Mouse (Mus musculus) neural tube, embryonic 15.5 days (tissue): ENCODE measurements around the gene Sri. TPM values are rescaled to one million over a fixed set of nuclear protein-coding genes. Genes with fewer than 3 reads are reported as not detected.

Experiments used
- ATAC-seq: fragments of 200-750 bp; cut with Nextera tagmentation; 2 replicates; pipeline ENCODE4 v1.8.0; 2017; ENCODE audit warnings: mild to moderate bottlenecking, moderate TSS enrichment, moderate library complexity; ENCODE audit not compliant: low FRiP score
- H3K27ac ChIP-seq: fragments of 300-500 bp; sonication (generic); replicated peaks from 2 replicates; pipeline ENCODE4 v1.5.1; 2015; ENCODE audit warnings: mild to moderate bottlenecking, inconsistent platforms
- H3K27me3 ChIP-seq: fragments of 300-500 bp; sonication (generic); replicated peaks from 2 replicates; pipeline ENCODE4 v1.6.1; 2015; ENCODE audit warnings: inconsistent platforms
- H3K36me3 ChIP-seq: fragments of 300-500 bp; sonication (generic); 2 replicates; pipeline ENCODE4 v1.6.1; 2015; ENCODE audit warnings: inconsistent platforms
- H3K4me1 ChIP-seq: fragments of 300-500 bp; sonication (generic); 2 replicates; pipeline ENCODE4 v1.6.1; 2015; ENCODE audit warnings: inconsistent platforms
- H3K4me2 ChIP-seq: fragments of 300-500 bp; sonication (generic); 2 replicates; pipeline ENCODE4 v1.6.1; 2015; ENCODE audit warnings: inconsistent platforms, mild to moderate bottlenecking, moderate library complexity
- H3K4me3 ChIP-seq: fragments of 300-500 bp; sonication (generic); replicated peaks from 2 replicates; pipeline ENCODE4 v1.5.1; 2015; ENCODE audit warnings: mild to moderate bottlenecking, inconsistent platforms
- H3K9ac ChIP-seq: fragments of 300-500 bp; sonication (generic); replicated peaks from 2 replicates; pipeline ENCODE4 v1.6.1; 2015; ENCODE audit warnings: mild to moderate bottlenecking, inconsistent platforms
- H3K9me3 ChIP-seq: fragments of 300-500 bp; sonication (generic); replicated peaks from 2 replicates; pipeline ENCODE4 v1.6.1; 2016; ENCODE audit warnings: inconsistent platforms
- WGBS: fragments of 180-500 bp; shearing (Covaris S2); methylation state at CpG from one replicate; pipeline ENCODE4 v1.1.7; 2015; ENCODE audit warnings: mixed read lengths; 5-methylcytosine and 5-hydroxymethylcytosine counted together
- polyA plus RNA-seq: library from polyadenylated mRNA; unstranded; fragments of >200 nt; fragmentation: Nextera tagmentation; extraction: Ambion mirVana; gene quantifications from 2 replicates; pipeline ENCODE4 v1.2.1, GENCODE M21; 2015

The Sri gene
- polyA plus RNA-seq, 1 experiment from 2014 or later = 192 TPM

DNA sequence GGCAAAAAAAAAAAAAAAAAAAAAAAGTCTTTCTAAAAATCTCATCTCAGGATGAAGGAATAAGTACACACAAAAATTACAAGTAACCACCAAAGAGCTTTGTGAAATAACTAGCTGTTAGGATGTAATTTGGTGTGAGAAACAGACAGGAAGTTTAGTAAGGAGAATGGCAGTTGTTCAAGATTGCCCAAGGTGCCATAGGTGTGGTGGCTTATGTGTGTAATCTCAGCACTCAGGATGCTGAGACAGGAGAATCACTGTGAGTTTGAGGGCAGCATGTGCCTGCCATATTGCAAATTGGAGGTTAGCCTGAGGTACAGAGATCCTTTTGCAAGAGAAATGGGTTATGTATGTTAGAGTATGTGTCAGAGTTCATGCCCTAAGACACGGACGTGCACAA is 16.6 kb downstream of the Sri start:
- WGBS = 96% methylated on average over 2 of the region's 2 CpGs
- H3K4me2 ChIP-seq = no peak overlapping the region
- H3K27me3 ChIP-seq = no peaks in the 10 kb centered on the region
- no peak overlapping the region for H3K4me3 ChIP-seq
- no peak overlapping the region for H3K27ac ChIP-seq
- no peaks in the 10 kb centered on the region for H3K9me3 ChIP-seq
- peaks cover 56% of the 10 kb centered on the region for H3K36me3 ChIP-seq
- H3K4me1 ChIP-seq = peaks cover 6% of the 10 kb centered on the region
- H3K9ac ChIP-seq = no peak overlapping the region
- ATAC-seq = no peak

DNA sequence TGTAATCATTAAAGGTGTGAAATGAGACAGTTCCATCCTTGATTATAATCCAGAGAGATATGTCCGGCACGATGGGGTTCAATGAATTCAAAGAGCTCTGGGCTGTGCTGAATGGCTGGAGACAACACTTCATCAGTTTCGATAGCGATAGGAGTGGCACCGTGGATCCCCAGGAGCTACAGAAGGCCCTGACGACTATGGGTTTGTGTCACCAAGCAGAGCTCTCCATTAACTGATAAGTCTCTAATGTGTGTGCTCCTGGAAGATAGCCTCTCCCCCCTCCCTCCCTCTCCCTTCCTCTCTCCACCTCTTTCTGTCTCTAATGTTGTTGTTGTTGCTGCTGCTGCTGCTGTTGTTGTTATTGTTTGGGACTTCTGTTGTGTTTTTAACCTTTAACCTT is 17.3 kb downstream of the Sri start:
- no peak overlapping the region for H3K4me2 ChIP-seq
- H3K4me3 ChIP-seq = no peak overlapping the region
- H3K4me1 ChIP-seq = 0 out of 2 replicates have a peak, but pooled peaks cover under 1% of the 10 kb centered on the region
- peaks cover 56% of the 10 kb centered on the region for H3K36me3 ChIP-seq
- no peaks in the 10 kb centered on the region for H3K9me3 ChIP-seq
- H3K27me3 ChIP-seq = no peaks in the 10 kb centered on the region
- WGBS = 76% methylated on average over 6 of the region's 6 CpGs
- H3K9ac ChIP-seq = no peak overlapping the region
- H3K27ac ChIP-seq = no peak overlapping the region
- ATAC-seq = no peak

DNA sequence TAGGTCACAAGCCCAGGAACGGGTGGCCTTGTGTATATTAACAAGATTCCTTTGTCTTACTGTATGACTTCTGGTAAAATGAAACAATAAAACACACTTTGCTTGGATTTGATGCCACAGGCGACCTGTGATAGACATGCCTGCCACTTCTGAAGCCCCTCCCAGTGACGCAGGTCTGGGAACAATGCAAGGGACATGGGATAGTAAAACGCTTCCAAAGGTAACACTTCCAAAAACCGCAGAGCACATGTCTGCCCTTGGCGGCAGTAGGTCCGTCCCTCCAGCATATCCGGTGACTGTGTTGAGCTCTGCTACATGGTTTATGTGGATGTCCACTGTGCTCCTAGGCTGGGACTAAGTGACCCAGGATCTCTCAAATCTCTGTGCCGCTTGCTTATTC is 27.5 kb downstream of the Sri start:
- 94% methylated on average over 9 of the region's 9 CpGs for WGBS
- Histone ChIP-seq H3K27ac (no peak overlapping the region), H3K9ac (no peak overlapping the region), H3K36me3 (peaks cover 30% of the 10 kb centered on the region), H3K4me1 (no peaks in the 10 kb centered on the region), H3K27me3 (no peaks in the 10 kb centered on the region), H3K4me2 (no peak overlapping the region), H3K9me3 (no peaks in the 10 kb centered on the region), H3K4me3 (no peak overlapping the region)
- ATAC-seq = no peak

DNA sequence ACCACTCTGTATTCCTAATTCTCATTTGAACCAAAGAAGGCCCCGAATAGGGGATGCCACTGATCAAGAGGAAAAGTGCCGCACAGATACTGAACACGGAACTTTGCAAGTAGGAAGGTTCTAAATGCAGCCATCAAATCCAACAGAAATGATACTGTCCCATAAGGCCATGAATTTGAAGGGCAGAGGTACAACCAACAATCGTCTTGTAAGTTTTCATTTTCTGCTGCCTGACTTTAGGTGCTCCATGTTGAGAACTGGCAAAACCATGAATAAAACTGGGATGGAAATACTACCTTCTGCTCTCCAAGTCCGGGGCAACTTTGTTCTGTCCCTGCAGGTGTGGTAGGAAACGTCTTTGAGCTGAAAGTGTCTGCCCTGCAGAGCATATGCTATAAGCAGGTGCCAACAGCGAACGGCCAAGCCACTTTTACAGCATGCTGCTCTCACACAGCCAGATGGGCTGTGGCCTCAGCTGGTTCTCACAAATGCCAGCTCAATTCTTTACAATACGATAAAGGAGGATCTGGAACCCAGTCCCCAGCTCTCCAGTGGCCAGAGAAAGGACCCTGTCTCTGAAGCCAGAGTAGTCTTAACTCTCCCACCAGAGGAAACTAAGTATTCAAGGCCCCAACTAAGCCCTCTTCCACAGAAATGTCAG is 28.2 kb downstream of the Sri start:
- no peaks in the 10 kb centered on the region for H3K27me3 ChIP-seq
- 84% methylated on average over 9 of the region's 9 CpGs for WGBS

DNA sequence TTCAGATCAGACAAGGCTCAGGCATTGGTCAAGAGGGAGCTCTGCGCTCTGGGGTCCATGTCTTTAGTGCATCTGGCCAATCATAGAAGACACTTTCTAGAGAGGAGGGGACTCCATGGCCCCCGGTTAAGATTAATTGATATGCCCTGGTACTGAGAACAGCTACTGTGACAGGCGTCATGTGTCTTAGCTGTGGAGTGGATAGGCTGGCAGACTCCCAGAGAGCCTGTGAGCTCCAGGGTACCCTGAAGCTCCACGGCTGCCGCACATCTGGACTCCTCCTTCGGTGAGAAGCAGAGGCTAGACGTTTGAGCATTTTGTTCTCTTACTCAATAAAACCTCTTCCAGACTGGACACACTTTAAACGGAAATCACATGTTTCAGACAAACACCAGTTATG is 31.6 kb downstream of the Sri start:
- 85% methylated on average over 8 of the region's 8 CpGs for WGBS
- ATAC-seq = no peak
- H3K9ac ChIP-seq = no peak overlapping the region

More for the DNA sequence above, 28.2 kb downstream of the Sri start:
- Histone ChIP-seq H3K36me3 (peaks cover 30% of the 10 kb centered on the region), H3K4me3 (no peak overlapping the region), H3K4me1 (no peaks in the 10 kb centered on the region), H3K9ac (no peak overlapping the region), H3K9me3 (no peaks in the 10 kb centered on the region), H3K4me2 (no peak overlapping the region), H3K27ac (no peak overlapping the region)
- 0 out of 2 replicates have a peak, but pooled peaks have one; percentile 15 for ATAC-seq

DNA sequence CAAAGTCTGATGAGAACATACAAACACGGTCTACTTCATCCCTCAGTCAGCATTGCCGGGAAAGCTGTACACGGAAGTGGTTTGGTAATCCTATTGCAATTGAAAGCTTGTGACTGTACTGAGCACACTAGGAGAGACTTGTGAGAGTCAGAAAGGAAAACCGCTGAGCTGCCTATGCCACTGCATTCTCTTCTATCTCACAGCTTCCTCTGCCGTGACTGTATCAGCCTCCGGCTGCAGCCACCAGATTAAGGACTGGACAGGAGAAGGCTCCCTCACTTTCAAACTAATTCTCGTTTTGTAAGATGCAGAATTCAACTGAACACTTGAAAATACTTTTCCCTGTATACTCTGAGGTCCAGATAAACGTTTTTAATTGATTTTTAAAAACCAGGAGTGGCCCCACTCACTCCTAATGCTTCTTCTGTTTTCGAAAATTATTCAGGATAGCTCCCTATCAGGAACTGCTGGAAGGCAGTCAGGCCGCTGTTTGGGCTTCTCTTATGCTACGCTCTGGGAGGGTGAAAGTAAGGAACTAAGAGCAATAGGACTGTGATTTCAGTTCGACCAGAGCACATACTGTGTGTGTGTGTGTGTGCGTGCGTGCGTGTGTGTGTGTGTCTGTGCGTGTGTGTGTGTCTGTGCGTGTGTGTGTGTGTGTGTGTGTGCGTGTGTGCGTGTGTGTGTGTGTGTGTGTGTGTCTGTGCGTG is 37.1 kb downstream of the Sri start:
- H3K27me3 ChIP-seq = no peaks in the 10 kb centered on the region
- no peaks in the 10 kb centered on the region for H3K4me1 ChIP-seq
- no peak overlapping the region for H3K27ac ChIP-seq
- H3K4me2 ChIP-seq = no peak overlapping the region
- 80% methylated on average over 20 of the region's 20 CpGs for WGBS
- no peak overlapping the region for H3K4me3 ChIP-seq
- 0 out of 2 replicates have a peak, but pooled peaks cover 3% of the 10 kb centered on the region for H3K36me3 ChIP-seq
- no peaks in the 10 kb centered on the region for H3K9me3 ChIP-seq
- no peak overlapping the region for H3K9ac ChIP-seq
- no peak for ATAC-seq

More for the DNA sequence above, 31.6 kb downstream of the Sri start:
- Histone ChIP-seq H3K4me2 (no peak overlapping the region), H3K27ac (no peak overlapping the region), H3K27me3 (no peaks in the 10 kb centered on the region), H3K4me1 (no peaks in the 10 kb centered on the region), H3K4me3 (no peak overlapping the region), H3K36me3 (peaks cover 26% of the 10 kb centered on the region), H3K9me3 (no peaks in the 10 kb centered on the region)

DNA sequence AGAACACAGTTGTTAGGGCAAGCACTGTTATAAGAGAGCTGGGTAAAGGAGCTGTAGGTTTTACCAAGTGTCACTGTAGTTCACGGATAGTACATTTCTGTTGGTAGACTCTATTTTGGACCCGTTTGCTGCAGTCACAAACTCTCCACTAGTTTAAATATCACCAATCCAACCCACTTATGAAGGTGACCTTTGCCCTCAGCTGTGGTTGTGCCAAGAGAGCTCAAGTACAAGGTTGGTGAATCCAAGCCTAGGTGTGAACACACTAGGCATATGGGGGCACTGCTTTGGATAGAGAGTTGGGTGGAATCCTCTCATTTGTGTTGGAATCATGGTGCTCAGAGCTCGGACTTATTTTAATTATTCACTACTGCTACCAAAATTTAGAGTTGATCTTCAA is 39.8 kb downstream of the Sri start:
- Histone ChIP-seq H3K36me3 (0 out of 2 replicates have a peak, but pooled peaks cover 3% of the 10 kb centered on the region), H3K27me3 (no peaks in the 10 kb centered on the region), H3K9ac (no peak overlapping the region), H3K4me1 (no peaks in the 10 kb centered on the region), H3K27ac (no peak overlapping the region), H3K4me3 (no peak overlapping the region), H3K9me3 (no peaks in the 10 kb centered on the region), H3K4me2 (no peak overlapping the region)
- ATAC-seq = no peak
- WGBS = 91% methylated on average over 3 of the region's 3 CpGs

DNA sequence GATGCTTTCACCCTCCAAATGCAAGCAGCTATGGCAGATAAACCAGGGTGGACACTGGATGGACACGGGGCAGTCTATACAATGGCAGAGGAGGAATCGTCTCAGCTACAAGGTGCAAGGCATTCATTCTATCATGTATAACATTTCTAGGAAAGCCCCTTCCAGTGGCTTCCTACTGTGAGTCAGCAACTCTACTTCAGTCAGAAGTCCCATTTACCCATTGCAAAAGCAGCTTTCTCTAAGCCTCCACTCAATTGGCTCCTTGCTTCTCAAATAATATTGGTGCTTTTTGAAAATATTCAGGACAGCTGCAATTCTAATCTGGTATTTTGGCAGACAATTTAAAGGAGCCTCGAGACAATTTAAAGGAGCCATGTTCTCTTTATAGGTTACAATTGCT is 42.3 kb downstream of the Sri start:
- Histone ChIP-seq H3K9me3 (no peaks in the 10 kb centered on the region), H3K4me1 (no peaks in the 10 kb centered on the region), H3K27me3 (no peaks in the 10 kb centered on the region), H3K4me3 (no peak overlapping the region), H3K36me3 (peaks cover 13% of the 10 kb centered on the region; the same call in 1 of the 2 replicates), H3K27ac (no peak overlapping the region), H3K4me2 (no peak overlapping the region), H3K9ac (no peak overlapping the region)
- ATAC-seq = no peak
- 84% methylated on average over 3 of the region's 3 CpGs for WGBS

DNA sequence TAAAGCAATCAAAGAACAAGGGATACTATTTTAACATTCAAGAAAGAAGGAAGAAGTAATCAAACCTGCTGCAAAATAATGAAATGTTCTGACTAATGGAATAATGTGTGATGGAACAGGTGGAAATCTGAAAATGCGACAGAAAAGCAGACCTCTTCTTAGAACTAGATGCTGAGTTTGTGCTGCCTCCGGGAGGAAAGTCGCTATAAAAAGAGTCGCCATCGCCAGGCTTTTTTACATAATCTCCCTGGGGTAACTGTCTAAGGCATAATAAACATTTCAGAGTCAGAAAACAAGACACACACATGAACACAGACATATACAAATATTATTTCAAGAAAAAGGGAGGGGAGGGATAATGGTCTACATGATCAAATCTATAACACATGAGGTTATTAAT is 49.0 kb downstream of the Sri start:
- Histone ChIP-seq H3K4me3 (no peak overlapping the region), H3K9me3 (no peaks in the 10 kb centered on the region), H3K27me3 (no peaks in the 10 kb centered on the region), H3K36me3 (peaks cover 10% of the 10 kb centered on the region; the same call in 1 of the 2 replicates), H3K4me2 (no peak overlapping the region), H3K27ac (no peak overlapping the region), H3K9ac (no peak overlapping the region), H3K4me1 (no peaks in the 10 kb centered on the region)
- ATAC-seq = no peak
- WGBS = 79% methylated on average over 5 of the region's 5 CpGs

DNA sequence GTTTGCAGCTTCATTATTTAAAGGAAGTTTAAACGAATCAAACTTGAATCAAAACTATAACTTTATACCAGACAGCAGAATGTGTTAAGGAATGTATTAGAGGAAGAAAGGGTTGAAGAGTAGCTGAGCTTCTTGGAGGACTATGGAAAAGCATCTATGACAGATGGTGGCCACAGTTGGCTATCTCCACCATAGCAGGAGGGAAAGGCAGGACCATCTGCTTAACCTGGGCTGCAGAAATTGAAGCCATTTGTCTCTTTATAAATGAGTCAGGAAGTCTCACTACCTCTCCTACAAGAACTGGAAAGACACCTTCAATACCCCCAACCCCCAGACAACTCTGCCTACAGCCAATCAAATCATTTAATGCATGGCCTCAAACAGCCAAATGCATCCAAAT is 49.8 kb downstream of the Sri start:
- no peak overlapping the region for H3K4me3 ChIP-seq
- no peaks in the 10 kb centered on the region for H3K4me1 ChIP-seq
- no peaks in the 10 kb centered on the region for H3K9me3 ChIP-seq
- peaks cover 10% of the 10 kb centered on the region; the same call in 1 of the 2 replicates for H3K36me3 ChIP-seq
- ATAC-seq = no peak
- H3K4me2 ChIP-seq = no peak overlapping the region
- H3K27me3 ChIP-seq = no peaks in the 10 kb centered on the region
- H3K27ac ChIP-seq = no peak overlapping the region
- WGBS = 93% methylated on average over 1 of the region's 1 CpGs
- no peak overlapping the region for H3K9ac ChIP-seq

DNA sequence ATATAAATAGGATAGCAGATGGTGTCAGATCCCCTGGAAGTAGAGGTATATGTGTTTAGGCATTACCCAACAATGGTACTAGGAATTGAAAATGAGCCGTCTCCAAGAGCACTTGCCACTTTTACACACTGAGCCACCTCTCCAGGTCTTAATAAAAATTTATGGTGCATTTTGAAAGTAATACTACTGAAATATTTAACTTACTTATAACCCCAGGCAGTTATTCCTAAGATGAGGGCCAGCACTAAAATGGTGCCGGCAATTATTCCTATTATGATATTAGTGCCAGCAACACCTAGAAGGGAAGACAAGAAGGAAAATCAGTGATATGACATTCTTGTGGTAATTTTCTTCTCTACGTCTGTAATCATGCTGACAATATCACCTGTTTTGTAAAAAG is 65.8 kb downstream of the Sri start:
- no peaks in the 10 kb centered on the region for H3K9me3 ChIP-seq
- H3K36me3 ChIP-seq = peaks cover 7% of the 10 kb centered on the region; the same call in 1 of the 2 replicates
- H3K4me3 ChIP-seq = no peak overlapping the region

DNA sequence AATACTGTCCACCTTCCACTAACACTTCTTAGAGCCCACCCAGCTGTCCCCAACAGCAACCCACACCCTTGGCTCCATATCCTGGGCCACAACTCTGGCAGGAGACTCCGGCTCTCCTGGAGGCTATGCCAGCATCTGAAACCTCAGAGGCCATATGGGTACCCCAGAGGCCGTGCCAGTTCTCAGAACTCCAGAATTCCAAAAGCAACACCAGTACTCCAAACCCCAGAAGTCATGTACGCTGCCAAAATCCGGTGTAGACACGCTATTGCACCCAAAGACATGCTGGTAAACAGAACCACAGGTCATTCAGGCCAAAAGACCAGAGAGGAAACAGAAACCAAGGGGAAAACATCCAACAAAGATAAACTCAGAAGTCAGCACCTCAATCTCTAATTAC is 66.4 kb downstream of the Sri start:
- no peak overlapping the region for H3K9ac ChIP-seq
- H3K9me3 ChIP-seq = no peaks in the 10 kb centered on the region
- ATAC-seq = no peak
- no peaks in the 10 kb centered on the region for H3K4me1 ChIP-seq
- peaks cover 7% of the 10 kb centered on the region; the same call in 1 of the 2 replicates for H3K36me3 ChIP-seq
- WGBS = 90% methylated on average over 5 of the region's 5 CpGs
- H3K4me3 ChIP-seq = no peak overlapping the region
- no peak overlapping the region for H3K4me2 ChIP-seq
- no peaks in the 10 kb centered on the region for H3K27me3 ChIP-seq
- no peak overlapping the region for H3K27ac ChIP-seq

More for the DNA sequence above, 65.8 kb downstream of the Sri start:
- Histone ChIP-seq H3K27me3 (no peaks in the 10 kb centered on the region), H3K9ac (no peak overlapping the region), H3K27ac (no peak overlapping the region), H3K4me1 (no peaks in the 10 kb centered on the region), H3K4me2 (no peak overlapping the region)
- 82% methylated on average over 3 of the region's 3 CpGs for WGBS
- no peak for ATAC-seq
